Mouse (Mus musculus) heart, postnatal 0 days (tissue): ENCODE measurements around the gene Polr2j.

Source experiments
- CTCF ChIP-seq: IDR thresholded peaks from 2 replicates; pipeline ENCODE4 v1.5.1; 2016; ENCODE audit warnings: antibody characterized with exemption, control low read depth, low read depth
- EP300 ChIP-seq: IDR thresholded peaks from 2 replicates; pipeline ENCODE4 v1.6.1; 2016; ENCODE audit warnings: antibody characterized with exemption, low read depth

GRCm38 (mm10) chr5:136147704-136148103, 31.3 kb downstream of the Polr2j start:
- no peak for TF ChIP-seq CTCF
- no peak for TF ChIP-seq EP300
